7 mouse cellular contexts compared by ENCODE assay signal in genomic region chr12:91590716-91591115, GRCm38 (mm10). TPM values are rescaled to one million over a fixed set of nuclear protein-coding genes. Genes with fewer than 3 reads are reported as not detected.
DNase-seq lines count a peak whose midpoint lies in the region; ATAC-seq and TF ChIP-seq lines count a peak whose summit lies in the region.

No protein-coding gene starts in this region.

- WGBS in limb, embryonic 14.5 days, result 34% methylated on average over 6 of the region's 6 CpGs
- 20% methylated on average over 6 of the region's 6 CpGs for WGBS in midbrain, embryonic 15.5 days

- intact Hi-C loops in left cerebral cortex, postnatal 14 days (cut with DNase I), result no loop called here

- H3K4me3 ChIP-seq in erythroblast, embryonic 14.5 days (replicated peaks), result peak overlapping the region; percentile 94
- peak overlapping the region; percentile 90 for H3K4me3 ChIP-seq in limb, embryonic 14.5 days (replicated peaks; ENCODE audit: low read length)
- peak overlapping the region; percentile 96 for H3K4me3 ChIP-seq in midbrain, embryonic 15.5 days

- peak overlapping the region; percentile 100 for H3K9ac ChIP-seq in limb, embryonic 14.5 days (ENCODE audit: low read depth, low read length, severe bottlenecking)
- peak overlapping the region; percentile 76 for H3K9ac ChIP-seq in midbrain, embryonic 15.5 days

- peak overlapping the region; percentile 58 for H3K4me2 ChIP-seq in limb, embryonic 14.5 days (replicated peaks; ENCODE audit: low read depth, low read length, severe bottlenecking)
- H3K4me2 ChIP-seq in midbrain, embryonic 15.5 days, result peak overlapping the region; percentile 76

- H3K36me3 ChIP-seq in erythroblast, embryonic 14.5 days (ENCODE audit: control insufficient read depth), result peaks cover 15% of the 10 kb centered on the region
- no peaks in the 10 kb centered on the region for H3K36me3 ChIP-seq in limb, embryonic 14.5 days (ENCODE audit: control insufficient read depth, insufficient read depth, low read length)
- H3K36me3 ChIP-seq in midbrain, embryonic 15.5 days (replicated peaks), result no peaks in the 10 kb centered on the region; the same call in 1 of the 2 replicates

- ATAC-seq in limb, embryonic 14.5 days (ENCODE audit: low FRiP score, low read depth), result no peak
- ATAC-seq in midbrain, embryonic 15.5 days (replicated peaks), result no peak

- H3K27me3 ChIP-seq in erythroblast, embryonic 14.5 days (ENCODE audit: control insufficient read depth), result no peaks in the 10 kb centered on the region
- H3K27me3 ChIP-seq in limb, embryonic 14.5 days (ENCODE audit: control insufficient read depth, insufficient read depth, low read length), result no peaks in the 10 kb centered on the region
- no peaks in the 10 kb centered on the region for H3K27me3 ChIP-seq in midbrain, embryonic 15.5 days (replicated peaks)

- peak overlapping the region; percentile 100 for H3K27ac ChIP-seq in limb, embryonic 14.5 days (replicated peaks; ENCODE audit: low read depth, low read length)
- peak overlapping the region; percentile 100 for H3K27ac ChIP-seq in midbrain, embryonic 15.5 days

- peaks cover 2% of the 10 kb centered on the region; the same call in 1 of the 2 replicates for H3K9me3 ChIP-seq in erythroblast, embryonic 14.5 days (ENCODE audit: control insufficient read depth, low read length)
- H3K9me3 ChIP-seq in limb, embryonic 14.5 days (ENCODE audit: control insufficient read depth, low read length), result no peaks in the 10 kb centered on the region
- no peaks in the 10 kb centered on the region for H3K9me3 ChIP-seq in midbrain, embryonic 15.5 days

- DNase-seq in ES-CJ7 (ENCODE audit: low read depth, low spot score) (peak; percentile 50), adipocyte (ENCODE audit: low spot score) (peak; percentile 76)
- DNase-seq in heart, postnatal 4 days, result peak; percentile 21
- peak; percentile 47 for DNase-seq in limb, embryonic 14.5 days (ENCODE audit: low spot score)
- no peak for DNase-seq in left cerebral cortex, postnatal 14 days (ENCODE audit: low spot score in 2 of 2)

- H3K4me1 ChIP-seq in erythroblast, embryonic 14.5 days (ENCODE audit: control insufficient read depth), result peaks cover 28% of the 10 kb centered on the region
- H3K4me1 ChIP-seq in limb, embryonic 14.5 days (ENCODE audit: control insufficient read depth, insufficient read depth, low read length), result peaks cover 14% of the 10 kb centered on the region
- peaks cover 20% of the 10 kb centered on the region for H3K4me1 ChIP-seq in midbrain, embryonic 15.5 days

- TF ChIP-seq POLR2A in limb, embryonic 14.5 days (IDR thresholded peaks at IDR 0.05; ENCODE audit: borderline replicate concordance, extremely low read depth, insufficient read depth, insufficient read length), result no peak

RNA-seq across cellular contexts. Expression of gene Gtf2a1, which starts 0.4 kb away (rescaled TPM):
- 0.80 and 0.84 TPM in 2 replicates for polyA plus RNA-seq in erythroblast, embryonic 14.5 days (2012)
- total RNA-seq in heart, postnatal 4 days (2021), result 10 to 100 TPM; 32.6 to 33.3 TPM
- 16.0 and 18.0 TPM in 2 replicates for polyA plus RNA-seq in limb, embryonic 14.5 days (2012; rRNA removed)
- 32.0 and 35.5 TPM in 2 replicates for polyA plus RNA-seq in limb, embryonic 14.5 days (2014; fragmentation: Nextera tagmentation; extraction: Ambion mirVana)
- polyA plus RNA-seq in midbrain, embryonic 15.5 days (2015; fragmentation: Nextera tagmentation; extraction: Ambion mirVana), result 60.5 and 65.8 TPM in 2 replicates
- total RNA-seq in left cerebral cortex, postnatal 14 days (2021), result 10 to 100 TPM; 44.4 to 51.5 TPM

Comparison
In these comparisons a context has a peak if more than half of its experiments do, and no peak if none do; other contexts are left out.
1. DNase-seq: peak in ES-CJ7 (single experiment), adipocyte (single experiment), heart, postnatal 4 days (single experiment) and limb, embryonic 14.5 days (single experiment); none in left cerebral cortex, postnatal 14 days (0 of 2).
2. Peak in every context shown above with its lines, with median percentiles within 50 percentile points of each other: H3K4me3 ChIP-seq.